Mouse (Mus musculus): ENCODE measurements around the gene Banf1.

DNA sequence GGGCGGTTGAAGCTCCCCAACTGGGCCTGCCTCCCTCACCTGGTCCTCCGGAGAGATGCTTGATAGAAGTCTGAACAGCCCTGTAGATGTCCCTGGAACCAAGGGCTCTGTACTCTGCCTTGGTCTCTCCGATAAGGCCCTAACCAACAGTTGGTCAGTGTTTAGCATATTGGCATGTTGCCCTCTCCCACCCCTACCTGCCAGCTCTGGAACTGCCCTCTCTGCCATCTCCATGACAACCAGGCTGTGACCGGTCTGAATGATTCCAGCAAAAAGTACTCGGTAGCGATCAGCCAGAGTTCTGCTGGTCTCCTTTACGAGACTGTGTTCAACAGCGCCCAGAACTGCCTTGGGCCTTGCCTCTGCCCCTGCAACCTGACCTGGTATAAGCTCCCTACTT is 35.3 kb upstream of the Banf1 start, which contains the start of gene Tsga10ip:
- TF ChIP-seq POLR2A (IDR thresholded peaks at IDR 0.05; ENCODE audit: control insufficient read depth, low read depth, low read length) (peak; percentile 67; the same call in 1 of the 2 replicates), CTCF (IDR thresholded peaks at IDR 0.05; ENCODE audit: control insufficient read depth, insufficient read depth, insufficient replicate concordance, low read depth, low read length) (peak; percentile 12; the same call in 1 of the 2 replicates)

Measured in testis, adult 2 months (tissue).